Mouse (Mus musculus): Measurements from ENCODE around the gene Grin2d. TPM values are rescaled to one million over a fixed set of nuclear protein-coding genes. Genes with fewer than 3 reads are reported as not detected.
A peak's percentile ranks its signal among the peaks of the same experiment; 100 is the strongest.

Gene Grin2d
- total RNA-seq, 2 experiments from 2014 or later = 13.4 to 14.7 TPM

- TF ChIP-seq CTCF (IDR thresholded peaks at IDR 0.05) = no peak
- intact Hi-C loops (cut with DNase I) = no loop called here
- no peak overlapping the region for H3K27ac ChIP-seq
Observed at GRCm38 (mm10) chr7:45798931-45799330, 79.2 kb downstream of the Grin2d start.

DNA sequence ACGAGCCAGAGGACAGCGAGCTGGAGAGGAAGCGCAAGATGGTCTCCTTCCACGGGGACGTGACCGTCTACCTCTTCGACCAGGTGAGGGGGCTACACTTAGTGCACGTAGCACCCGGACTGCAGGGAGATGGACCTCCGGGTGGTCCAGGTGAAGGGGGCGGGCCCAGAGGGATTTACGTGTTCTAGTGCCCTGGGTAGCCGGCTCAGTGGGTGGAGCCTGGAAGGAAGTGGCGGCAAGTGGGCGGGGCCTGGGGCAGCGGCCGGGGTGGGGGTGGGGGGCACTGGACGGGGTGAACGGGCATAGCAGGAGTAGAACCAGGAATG lies 79.7 kb downstream of the Grin2d start:
- Histone ChIP-seq H3K27ac (no peak overlapping the region), H3K4me3 (peak overlapping the region; percentile 34)
- intact Hi-C loops (cut with DNase I) = no loop called here
- no peak for TF ChIP-seq CTCF (IDR thresholded peaks at IDR 0.05)
- DNase-seq (ENCODE audit: extremely low spot score in 1 of 2, low spot score in 2 of 2) = no peak

More at GRCm38 (mm10) chr7:45798931-45799330, 79.2 kb downstream of the Grin2d start:
- no peak overlapping the region for H3K4me3 ChIP-seq
- DNase-seq (ENCODE audit: extremely low spot score in 1 of 2, low spot score in 2 of 2) = no peak

DNA sequence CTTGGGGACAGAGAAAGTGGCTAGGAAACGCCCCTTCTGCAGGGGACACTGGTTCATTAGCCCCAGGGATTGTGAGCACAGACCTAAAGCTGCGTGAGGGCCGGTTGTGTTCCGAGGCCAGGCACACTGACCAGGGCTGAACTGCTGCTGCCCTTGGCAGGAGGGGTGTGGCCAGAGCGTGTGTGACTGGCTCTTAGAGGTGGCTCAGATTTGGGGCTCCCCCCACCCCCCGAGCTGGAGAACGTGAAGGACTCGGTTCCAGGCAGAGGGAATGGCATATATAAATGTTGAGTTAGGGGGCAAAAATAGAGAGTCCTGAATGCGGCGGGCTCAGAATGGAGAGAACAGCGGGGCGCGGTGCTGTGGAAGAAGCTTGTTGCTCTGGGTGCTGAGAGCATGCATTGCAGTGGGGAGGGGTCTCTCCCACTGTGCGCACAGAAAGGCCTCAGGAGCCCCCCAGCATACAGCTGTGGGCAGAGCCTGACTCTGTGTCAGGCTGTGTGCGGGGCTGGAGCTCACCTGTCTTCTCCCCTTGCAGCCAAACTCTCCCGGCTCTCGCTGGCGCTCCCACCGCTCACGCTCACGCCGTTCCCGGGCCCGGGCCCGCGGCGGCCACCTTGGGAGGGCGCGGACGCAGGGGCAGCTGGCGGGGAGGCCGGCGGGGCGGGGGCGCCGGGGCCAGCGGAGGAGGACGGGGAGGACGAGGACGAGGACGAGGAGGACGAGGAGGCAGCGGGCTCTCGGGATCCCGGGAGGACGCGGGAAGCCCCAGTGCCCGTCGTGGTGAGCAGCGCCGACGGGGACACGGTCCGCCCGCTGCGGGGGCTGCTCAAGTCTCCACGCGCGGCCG lies 80.3 kb downstream of the Grin2d start:
- DNase-seq (ENCODE audit: extremely low spot score in 1 of 2, low spot score in 2 of 2) = no peak
- no peak for TF ChIP-seq CTCF (IDR thresholded peaks at IDR 0.05)
- Histone ChIP-seq H3K4me3 (peak overlapping the region; percentile 34), H3K27ac (no peak overlapping the region; the same call in 1 of the 2 replicates)
- intact Hi-C loops (cut with DNase I) = no loop called here

- H3K4me3 ChIP-seq = no peak overlapping the region
- no peak for TF ChIP-seq CTCF (IDR thresholded peaks at IDR 0.05)
- DNase-seq (ENCODE audit: extremely low spot score in 1 of 2, low spot score in 2 of 2) = no peak
- intact Hi-C loops (cut with DNase I) = no loop called here
- H3K27ac ChIP-seq = no peak overlapping the region
Observed at GRCm38 (mm10) chr7:45796950-45797349, 81.2 kb downstream of the Grin2d start.

DNA sequence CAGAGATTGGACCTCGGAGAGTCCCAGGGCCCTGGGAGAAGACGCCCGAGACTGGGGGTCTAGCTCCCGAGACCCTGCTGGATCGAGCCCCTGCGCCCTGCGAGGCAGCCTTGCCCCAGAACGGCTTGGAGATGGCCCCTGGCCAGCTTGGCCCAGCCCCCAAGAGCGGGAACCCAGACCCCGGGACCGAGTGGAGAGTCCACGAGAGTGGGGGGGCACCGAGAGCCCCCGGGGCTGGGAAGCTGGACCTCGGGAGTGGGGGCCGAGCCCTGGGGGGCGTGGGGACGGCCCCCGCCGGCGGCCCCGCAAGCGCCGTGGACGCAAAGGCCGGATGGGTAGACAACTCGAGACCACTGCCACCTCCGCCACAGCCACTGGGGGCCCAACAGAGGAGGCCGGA lies 83.2 kb downstream of the Grin2d start:
- no peak for TF ChIP-seq CTCF (IDR thresholded peaks at IDR 0.05)
- intact Hi-C loops (cut with DNase I) = no loop called here
- Histone ChIP-seq H3K27ac (no peak overlapping the region), H3K4me3 (no peak overlapping the region)
- no peak for DNase-seq (ENCODE audit: extremely low spot score in 1 of 2, low spot score in 2 of 2)

DNA sequence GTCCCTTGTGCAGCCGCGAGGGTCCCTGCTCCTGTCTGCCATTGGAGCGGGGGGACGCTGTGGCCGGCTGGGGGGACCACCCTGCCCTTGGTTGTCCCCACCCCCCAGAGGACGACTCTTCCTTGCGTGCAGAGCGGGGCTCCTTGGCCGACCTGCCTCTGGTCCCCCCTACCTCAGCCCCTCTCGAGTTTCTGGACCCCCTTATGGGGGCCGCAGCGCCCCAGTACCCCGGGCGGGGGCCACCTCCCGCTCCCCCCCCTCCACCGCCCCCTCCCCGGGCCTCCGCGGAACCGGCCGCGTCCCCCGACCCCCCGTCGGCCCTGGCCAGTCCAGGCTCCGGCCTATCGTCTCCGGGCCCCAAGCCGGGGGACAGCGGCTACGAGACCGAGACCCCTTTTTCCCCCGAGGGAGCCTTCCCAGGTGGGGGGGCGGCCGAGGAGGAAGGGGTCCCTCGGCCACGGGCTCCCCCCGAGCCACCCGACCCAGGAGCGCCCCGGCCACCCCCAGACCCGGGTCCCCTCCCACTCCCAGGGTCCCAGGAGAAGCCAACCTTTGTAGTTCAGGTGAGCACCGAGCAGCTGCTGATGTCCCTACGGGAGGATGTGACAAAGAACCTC lies 84.1 kb downstream of the Grin2d start:
- no peak for TF ChIP-seq CTCF (IDR thresholded peaks at IDR 0.05)
- intact Hi-C loops (cut with DNase I) = no loop called here
- H3K4me3 ChIP-seq = no peak overlapping the region
- no peak overlapping the region for H3K27ac ChIP-seq
- no peak for DNase-seq (ENCODE audit: extremely low spot score in 1 of 2, low spot score in 2 of 2)

DNA sequence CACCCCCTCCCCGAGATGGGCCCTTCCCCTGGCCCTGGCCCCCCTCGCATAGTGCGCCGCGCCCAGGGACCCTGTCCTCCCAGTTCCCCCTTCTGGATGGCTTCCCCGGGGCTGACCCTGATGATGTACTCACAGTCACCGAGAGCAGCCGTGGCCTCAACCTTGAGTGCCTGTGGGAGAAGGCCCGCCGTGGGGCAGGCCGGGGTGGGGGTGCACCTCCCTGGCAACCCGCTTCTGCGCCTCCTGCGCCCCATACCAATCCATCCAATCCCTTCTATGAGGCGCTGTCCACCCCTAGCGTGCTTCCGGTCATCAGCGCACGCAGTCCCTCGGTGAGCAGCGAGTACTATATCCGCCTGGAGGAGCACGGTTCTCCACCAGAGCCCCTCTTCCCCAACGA lies 84.9 kb downstream of the Grin2d start:
- H3K4me3 ChIP-seq = no peak overlapping the region
- intact Hi-C loops (cut with DNase I) = no loop called here
- no peak for DNase-seq (ENCODE audit: extremely low spot score in 1 of 2, low spot score in 2 of 2)
- H3K27ac ChIP-seq = no peak overlapping the region
- TF ChIP-seq CTCF (IDR thresholded peaks at IDR 0.05) = no peak

GRCm38 (mm10) chr7:45791756-45792490 lies 86.3 kb downstream of the Grin2d start:
- no peak overlapping the region for H3K27ac ChIP-seq
- DNase-seq (ENCODE audit: extremely low spot score in 1 of 2, low spot score in 2 of 2) = no peak
- intact Hi-C loops (cut with DNase I) = no loop called here
- H3K4me3 ChIP-seq = no peak overlapping the region
- no peak for TF ChIP-seq CTCF (IDR thresholded peaks at IDR 0.05)

GRCm38 (mm10) chr7:45790721-45791120 lies 87.5 kb downstream of the Grin2d start:
- DNase-seq (ENCODE audit: extremely low spot score in 1 of 2, low spot score in 2 of 2) = no peak
- Histone ChIP-seq H3K4me3 (no peak overlapping the region), H3K27ac (no peak overlapping the region)
- intact Hi-C loops (cut with DNase I) = no loop called here
- TF ChIP-seq CTCF (IDR thresholded peaks at IDR 0.05) = no peak

DNA sequence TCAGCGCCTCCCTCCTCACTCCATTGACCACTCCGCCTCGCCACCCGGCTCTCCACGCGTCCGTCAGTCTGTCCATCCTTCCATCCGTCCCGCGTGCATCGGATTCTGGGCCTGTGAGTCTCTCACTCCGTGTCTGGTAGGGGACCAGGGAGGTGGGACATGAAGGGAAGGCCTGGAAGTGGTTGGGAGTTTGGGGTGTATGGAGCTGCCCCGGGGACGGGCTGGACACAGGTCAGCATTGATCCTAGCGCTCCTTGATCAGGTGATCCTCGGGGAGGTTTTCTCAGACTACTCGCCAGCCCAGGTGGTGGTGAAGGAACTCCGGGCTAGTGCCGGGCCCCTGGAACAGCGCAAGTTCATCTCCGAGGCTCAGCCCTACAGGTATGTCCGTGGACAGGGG lies 90.5 kb downstream of the Grin2d start:
- intact Hi-C loops (cut with DNase I) = no loop called here
- TF ChIP-seq CTCF (IDR thresholded peaks at IDR 0.05) = no peak
- Histone ChIP-seq H3K4me3 (no peak overlapping the region; the same call in 1 of the 2 replicates), H3K27ac (no peak overlapping the region)
- DNase-seq (ENCODE audit: extremely low spot score in 1 of 2, low spot score in 2 of 2) = no peak

- H3K27ac ChIP-seq = peak overlapping the region; percentile 93
- H3K4me3 ChIP-seq = peak overlapping the region; percentile 59
- TF ChIP-seq CTCF (IDR thresholded peaks at IDR 0.05) = no peak
- DNase-seq (ENCODE audit: extremely low spot score in 1 of 2, low spot score in 2 of 2) = peak in 1 of 2 experiments; percentile 67
- intact Hi-C loops (cut with DNase I) = no loop called here
Observed at GRCm38 (mm10) chr7:45786661-45787413, 91.3 kb downstream of the Grin2d start.
